Mouse (Mus musculus): Measurements from ENCODE around the gene Cirbp.

Gene Cirbp

GRCm38 (mm10) chr10:80177441-80178279 lies 11.9 kb downstream of the Cirbp start:
- no peak for DNase-seq (ENCODE audit: low spot score in 2 of 2)

GRCm38 (mm10) chr10:80179068-80180051 lies 13.6 kb downstream of the Cirbp start, which contains the start of gene Efna2:
TSS of gene Efna2 (plus strand) at chr10:80179482.
- no peak for DNase-seq (ENCODE audit: low spot score in 2 of 2)

GRCm38 (mm10) chr10:80180288-80180687 lies 14.5 kb downstream of the Cirbp start:
- DNase-seq (ENCODE audit: low spot score in 2 of 2) = no peak

- no peak for DNase-seq (ENCODE audit: low spot score in 2 of 2)
These were observed 15.0 kb downstream of the Cirbp start for GRCm38 (mm10) chr10:80180823-80181222.

GRCm38 (mm10) chr10:80182547-80182946 lies 16.8 kb downstream of the Cirbp start:
- no peak for DNase-seq (ENCODE audit: low spot score in 2 of 2)

GRCm38 (mm10) chr10:80186649-80187048 lies 20.9 kb downstream of the Cirbp start:
- DNase-seq (ENCODE audit: low spot score in 2 of 2) = no peak

- no peak for DNase-seq (ENCODE audit: low spot score in 2 of 2)
These were observed 22.0 kb downstream of the Cirbp start for GRCm38 (mm10) chr10:80187739-80188138.

GRCm38 (mm10) chr10:80188453-80189024 lies 22.8 kb downstream of the Cirbp start:
- no peak for DNase-seq (ENCODE audit: low spot score in 2 of 2)

GRCm38 (mm10) chr10:80189999-80190398 lies 24.2 kb downstream of the Cirbp start:
- no peak for DNase-seq (ENCODE audit: low spot score in 2 of 2)

- DNase-seq (ENCODE audit: low spot score in 2 of 2) = no peak
These were observed 24.8 kb downstream of the Cirbp start for GRCm38 (mm10) chr10:80190491-80191051.

- no peak for DNase-seq (ENCODE audit: low spot score in 2 of 2)
These were observed 28.2 kb downstream of the Cirbp start for GRCm38 (mm10) chr10:80193976-80194375.

GRCm38 (mm10) chr10:80194441-80194840 lies 28.7 kb downstream of the Cirbp start:
- no peak for DNase-seq (ENCODE audit: low spot score in 2 of 2)

GRCm38 (mm10) chr10:80196167-80196566 lies 30.4 kb downstream of the Cirbp start:
- no peak for DNase-seq (ENCODE audit: low spot score in 2 of 2)

- no peak for DNase-seq (ENCODE audit: low spot score in 2 of 2)
These were observed 31.2 kb downstream of the Cirbp start for GRCm38 (mm10) chr10:80196778-80197581.

GRCm38 (mm10) chr10:80199440-80200008 lies 33.7 kb downstream of the Cirbp start:
- DNase-seq (ENCODE audit: low spot score in 2 of 2) = peak; percentile 65 to 76

- no peak for DNase-seq (ENCODE audit: low spot score in 2 of 2)
These were observed 34.7 kb downstream of the Cirbp start for GRCm38 (mm10) chr10:80200485-80200884.

- DNase-seq (ENCODE audit: low spot score in 2 of 2) = no peak
These were observed 38.3 kb downstream of the Cirbp start for GRCm38 (mm10) chr10:80204055-80204454.

GRCm38 (mm10) chr10:80207201-80207600 lies 41.4 kb downstream of the Cirbp start:
- DNase-seq (ENCODE audit: low spot score in 2 of 2) = no peak

GRCm38 (mm10) chr10:80207676-80208075 lies 41.9 kb downstream of the Cirbp start:
- DNase-seq (ENCODE audit: low spot score in 2 of 2) = no peak

GRCm38 (mm10) chr10:80208248-80208647 lies 42.5 kb downstream of the Cirbp start:
- no peak for DNase-seq (ENCODE audit: low spot score in 2 of 2)
